Mouse (Mus musculus) kidney, postnatal 0 days (tissue): ENCODE measurements around the gene Bmp5. TPM values are rescaled to one million over a fixed set of nuclear protein-coding genes. Genes with fewer than 3 reads are reported as not detected.

ENCODE experiments used
- ATAC-seq: fragments of 200-750 bp; cut with Nextera tagmentation; replicated peaks from 2 replicates; pipeline ENCODE4 v1.8.0; 2017; ENCODE audit warnings: low read depth, moderate number of reproducible peaks, moderate TSS enrichment, moderate library complexity; ENCODE audit not compliant: low FRiP score
- DNase-seq: peaks from one replicate; pipeline ENCODE4 v3.0.0-alpha.2; 2016; ENCODE audit warnings: low spot score
- H3K27ac ChIP-seq: fragments of 300-500 bp; sonication (generic); 2 replicates; pipeline ENCODE4 v1.5.1; 2014; ENCODE audit warnings: mild to moderate bottlenecking
- H3K27me3 ChIP-seq: fragments of 300-500 bp; sonication (generic); 2 replicates; pipeline ENCODE4 v1.6.1; 2014; ENCODE audit warnings: low read length, mixed read lengths; ENCODE audit not compliant: insufficient read depth
- H3K36me3 ChIP-seq: fragments of 300-500 bp; sonication (generic); 2 replicates; pipeline ENCODE4 v1.6.1; 2014; ENCODE audit warnings: low read length, mixed read lengths; ENCODE audit not compliant: insufficient read depth
- H3K4me1 ChIP-seq: fragments of 300-500 bp; sonication (generic); replicated peaks from 2 replicates; pipeline ENCODE4 v1.6.1; 2014; ENCODE audit warnings: antibody characterized with exemption, low read length, mixed read lengths; ENCODE audit not compliant: insufficient read depth
- H3K4me2 ChIP-seq: fragments of 300-500 bp; sonication (generic); 2 replicates; pipeline ENCODE4 v1.6.1; 2014; ENCODE audit warnings: mild to moderate bottlenecking, low read length, moderate library complexity, mixed read lengths
- H3K4me3 ChIP-seq: fragments of 300-500 bp; sonication (generic); replicated peaks from 2 replicates; pipeline ENCODE4 v1.5.1; 2014; ENCODE audit warnings: low read depth, low read length
- H3K9ac ChIP-seq: fragments of 300-500 bp; sonication (generic); 2 replicates; pipeline ENCODE4 v1.6.1; 2014; ENCODE audit warnings: low read depth, low read length
- H3K9me3 ChIP-seq: fragments of 300-500 bp; sonication (generic); replicated peaks from 2 replicates; pipeline ENCODE4 v1.6.1; 2016; ENCODE audit warnings: low read length, inconsistent platforms, mixed read lengths
- CTCF ChIP-seq: IDR thresholded peaks from 2 replicates; pipeline ENCODE4 v1.5.1; 2016; ENCODE audit warnings: antibody characterized with exemption, low read depth, mild to moderate bottlenecking, moderate library complexity
- WGBS: fragments of 180-500 bp; shearing (Covaris S2); extraction: QIAGEN DNeasy Blood & Tissue Kit; methylation state at CpG from one replicate; pipeline ENCODE4 v1.1.7; 2014; 5-methylcytosine and 5-hydroxymethylcytosine counted together
- polyA plus RNA-seq: library from polyadenylated mRNA; unstranded; fragments of >200 nt; fragmentation: Nextera tagmentation; extraction: Ambion mirVana; gene quantifications from 2 replicates; pipeline ENCODE4 v1.2.1, GENCODE M21; 2015

Gene Bmp5
- polyA plus RNA-seq, 1 experiment from 2014 or later, result 0.39 TPM

GRCm38 (mm10) chr9:75776153-75776552 lies 989 bp downstream of the Bmp5 start:
- 69% methylated on average over 7 of the region's 7 CpGs for WGBS
- no peak for TF ChIP-seq CTCF
- ATAC-seq (no peak), DNase-seq (no peak)
- Histone ChIP-seq H3K27me3 (no peaks in the 10 kb centered on the region), H3K36me3 (no peaks in the 10 kb centered on the region), H3K9ac (no peak overlapping the region), H3K4me3 (no peak overlapping the region), H3K4me1 (no peaks in the 10 kb centered on the region), H3K9me3 (no peaks in the 10 kb centered on the region), H3K4me2 (no peak overlapping the region), H3K27ac (no peak overlapping the region)

DNA sequence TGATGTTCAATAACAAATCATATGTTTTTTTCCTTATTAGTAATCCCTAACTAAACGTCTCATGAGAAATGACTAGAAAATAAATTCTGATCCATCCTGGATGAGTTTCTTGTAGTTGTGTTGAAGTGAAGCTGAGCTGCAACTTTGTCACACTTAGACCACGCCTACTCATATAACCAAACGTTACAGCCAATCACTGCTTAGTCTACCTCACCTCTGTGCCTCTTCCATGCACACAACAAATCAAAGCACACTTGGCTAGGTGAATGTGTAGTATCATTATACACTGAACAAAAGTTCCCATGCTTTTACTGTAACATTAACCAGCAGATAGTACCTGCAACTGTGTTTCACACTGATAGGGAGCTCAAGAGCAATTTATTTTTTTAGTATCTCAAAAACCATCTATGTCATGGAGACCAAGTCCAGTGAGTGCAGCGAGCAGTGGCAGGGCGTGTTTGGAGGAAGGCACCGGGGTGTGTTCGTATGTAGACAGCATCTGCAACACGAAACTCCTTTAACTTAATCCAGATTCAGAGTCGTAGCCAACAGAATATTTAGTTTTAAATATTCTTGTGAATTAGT lies 3.7 kb downstream of the Bmp5 start:
- Histone ChIP-seq H3K36me3 (no peaks in the 10 kb centered on the region), H3K4me1 (no peaks in the 10 kb centered on the region), H3K9ac (no peak overlapping the region), H3K27me3 (no peaks in the 10 kb centered on the region), H3K9me3 (no peaks in the 10 kb centered on the region), H3K4me2 (no peak overlapping the region), H3K4me3 (no peak overlapping the region), H3K27ac (no peak overlapping the region)
- no peak for DNase-seq
- no peak for TF ChIP-seq CTCF
- no peak for ATAC-seq
- 75% methylated on average over 9 of the region's 9 CpGs for WGBS

- no peaks in the 10 kb centered on the region for H3K9me3 ChIP-seq
- no peak overlapping the region for H3K4me2 ChIP-seq
- WGBS, result 18% methylated on average over 5 of the region's 5 CpGs
- DNase-seq (no peak), ATAC-seq (no peak)
- H3K36me3 ChIP-seq, result no peaks in the 10 kb centered on the region
- H3K9ac ChIP-seq, result no peak overlapping the region
- no peaks in the 10 kb centered on the region for H3K4me1 ChIP-seq
- no peaks in the 10 kb centered on the region for H3K27me3 ChIP-seq
- H3K4me3 ChIP-seq, result no peak overlapping the region
- no peak overlapping the region for H3K27ac ChIP-seq
- TF ChIP-seq CTCF, result no peak
Observed at GRCm38 (mm10) chr9:75780558-75781276, 5.6 kb downstream of the Bmp5 start.

DNA sequence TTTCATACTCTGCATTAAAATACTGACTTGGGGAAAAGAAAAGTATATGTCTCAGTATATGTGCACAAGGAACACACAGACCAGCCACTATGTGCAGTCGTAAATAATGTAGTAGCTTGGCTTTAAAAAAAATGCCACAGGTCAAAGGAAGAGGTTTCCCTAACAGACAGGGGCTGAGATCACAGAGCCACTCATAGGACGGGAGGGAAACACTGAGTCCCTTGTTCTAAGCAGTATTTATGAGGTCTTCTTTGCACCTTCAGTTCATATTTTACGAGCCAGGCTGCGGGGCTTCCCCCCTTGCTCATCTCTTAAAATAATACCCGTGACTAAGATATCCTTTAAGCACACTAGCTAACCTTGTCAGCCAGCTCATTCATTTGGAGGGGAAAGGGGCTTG lies 6.4 kb downstream of the Bmp5 start:
- WGBS, result 9% methylated on average over 5 of the region's 5 CpGs
- H3K27ac ChIP-seq, result no peak overlapping the region
- TF ChIP-seq CTCF, result no peak
- no peaks in the 10 kb centered on the region for H3K9me3 ChIP-seq
- no peaks in the 10 kb centered on the region for H3K27me3 ChIP-seq
- H3K4me3 ChIP-seq, result no peak overlapping the region
- H3K4me2 ChIP-seq, result no peak overlapping the region
- ATAC-seq (no peak), DNase-seq (peak; percentile 21)
- no peak overlapping the region for H3K9ac ChIP-seq
- H3K36me3 ChIP-seq, result no peaks in the 10 kb centered on the region
- H3K4me1 ChIP-seq, result no peaks in the 10 kb centered on the region

DNA sequence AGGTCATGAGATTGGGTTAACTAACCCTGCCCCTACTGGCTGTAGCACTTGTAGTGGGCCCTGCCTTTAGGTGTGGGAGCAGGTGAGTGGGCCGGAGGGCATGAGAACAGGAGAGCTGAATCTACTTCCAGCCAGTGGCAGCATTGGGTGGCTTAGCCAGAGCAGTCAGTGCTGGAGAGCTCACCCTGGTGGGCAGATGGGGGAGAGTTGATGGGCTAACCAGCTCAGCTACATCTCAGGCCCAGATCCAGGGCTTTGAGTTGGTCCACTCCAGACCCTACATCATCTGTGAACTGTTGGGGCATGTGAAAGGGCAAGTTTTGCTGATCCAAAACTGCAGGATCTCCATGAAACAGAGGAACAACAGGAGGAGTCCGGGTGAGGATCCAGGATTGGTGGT lies 8.4 kb downstream of the Bmp5 start:
- H3K9ac ChIP-seq, result no peak overlapping the region
- 93% methylated on average over 2 of the region's 2 CpGs for WGBS
- ATAC-seq, result no peak; the same call in 1 of the 2 replicates
- H3K4me3 ChIP-seq, result no peak overlapping the region
- no peak overlapping the region for H3K4me2 ChIP-seq
- no peaks in the 10 kb centered on the region for H3K9me3 ChIP-seq
- no peaks in the 10 kb centered on the region for H3K36me3 ChIP-seq
- no peaks in the 10 kb centered on the region for H3K27me3 ChIP-seq
- DNase-seq, result no peak
- TF ChIP-seq CTCF, result no peak
- no peak overlapping the region for H3K27ac ChIP-seq
- H3K4me1 ChIP-seq, result no peaks in the 10 kb centered on the region

DNA sequence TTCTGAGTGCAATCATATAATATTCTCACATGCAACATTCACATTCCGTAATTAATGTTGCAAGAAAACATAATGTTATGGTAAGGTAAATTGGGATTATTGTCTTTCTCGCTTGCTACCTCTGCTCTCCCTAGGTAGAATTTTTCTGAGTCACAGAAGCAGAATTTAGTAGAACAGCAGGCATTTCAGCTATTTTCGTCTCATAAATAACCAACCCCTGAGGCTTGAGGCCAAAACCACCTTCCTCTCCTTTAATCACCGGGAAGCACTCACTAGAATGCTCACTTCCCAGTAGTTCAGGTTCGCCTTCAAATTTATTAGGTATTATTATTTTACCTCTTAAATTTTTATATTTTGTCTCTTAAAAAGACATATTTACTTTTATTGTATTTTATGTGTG lies 10.8 kb downstream of the Bmp5 start:
- no peak overlapping the region for H3K4me2 ChIP-seq
- no peaks in the 10 kb centered on the region for H3K4me1 ChIP-seq
- H3K9me3 ChIP-seq, result no peaks in the 10 kb centered on the region
- H3K4me3 ChIP-seq, result no peak overlapping the region
- no peak for TF ChIP-seq CTCF
- WGBS, result 77% methylated on average over 5 of the region's 5 CpGs
- H3K9ac ChIP-seq, result no peak overlapping the region
- ATAC-seq (no peak), DNase-seq (no peak)
- no peaks in the 10 kb centered on the region for H3K27me3 ChIP-seq
- H3K36me3 ChIP-seq, result no peaks in the 10 kb centered on the region
- H3K27ac ChIP-seq, result no peak overlapping the region
